Mouse (Mus musculus) c-Kit-positive CD71-negative TER-119-negative erythroid progenitor cells, embryonic 14.5 days (primary cell): Measurements from ENCODE around the gene Htr5a.
A peak's percentile ranks its signal among the peaks of the same experiment; 100 is the strongest.

ENCODE experiments used
- DNase-seq: peaks from one replicate; pipeline ENCODE4 v3.0.0-alpha.2; 2013; ENCODE audit warnings: low read depth

The Htr5a gene

DNA sequence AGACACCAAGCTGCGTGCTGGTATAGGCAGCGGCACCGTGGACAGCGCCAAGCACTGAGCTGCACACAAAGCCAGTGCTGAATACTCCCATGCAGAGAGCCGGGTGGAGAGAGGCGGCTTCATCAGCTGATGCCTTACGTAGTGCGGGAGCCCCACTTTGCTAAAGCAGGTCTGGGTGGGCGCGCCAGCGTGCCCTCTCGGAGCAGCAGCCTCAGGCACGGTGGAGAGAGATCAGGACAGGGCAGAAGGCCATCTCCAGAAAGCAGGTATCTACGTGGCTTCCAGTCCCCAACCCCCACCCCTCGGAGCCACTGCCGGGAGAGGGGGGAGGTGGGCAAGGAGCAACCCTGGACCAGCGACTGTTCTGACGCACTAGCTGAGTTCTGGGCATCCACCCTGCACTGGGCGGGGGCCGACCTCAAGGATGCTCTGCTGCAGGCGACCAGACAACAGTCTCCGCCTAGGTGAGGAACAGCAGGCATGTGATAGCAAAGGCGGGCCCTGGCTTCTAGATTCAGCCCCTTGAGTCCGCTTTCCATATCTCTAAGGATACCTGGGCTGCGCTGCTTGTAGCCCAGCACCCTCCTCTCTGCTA lies at the start of gene Htr5a:
Htr5a (plus strand) TSS at position 449 of the 595 bp plus-strand sequence.
- DNase-seq: no peak

- no peak for DNase-seq
Measured at GRCm38 (mm10) chr5:27792173-27792470, 49.8 kb upstream of the Htr5a start.

DNA sequence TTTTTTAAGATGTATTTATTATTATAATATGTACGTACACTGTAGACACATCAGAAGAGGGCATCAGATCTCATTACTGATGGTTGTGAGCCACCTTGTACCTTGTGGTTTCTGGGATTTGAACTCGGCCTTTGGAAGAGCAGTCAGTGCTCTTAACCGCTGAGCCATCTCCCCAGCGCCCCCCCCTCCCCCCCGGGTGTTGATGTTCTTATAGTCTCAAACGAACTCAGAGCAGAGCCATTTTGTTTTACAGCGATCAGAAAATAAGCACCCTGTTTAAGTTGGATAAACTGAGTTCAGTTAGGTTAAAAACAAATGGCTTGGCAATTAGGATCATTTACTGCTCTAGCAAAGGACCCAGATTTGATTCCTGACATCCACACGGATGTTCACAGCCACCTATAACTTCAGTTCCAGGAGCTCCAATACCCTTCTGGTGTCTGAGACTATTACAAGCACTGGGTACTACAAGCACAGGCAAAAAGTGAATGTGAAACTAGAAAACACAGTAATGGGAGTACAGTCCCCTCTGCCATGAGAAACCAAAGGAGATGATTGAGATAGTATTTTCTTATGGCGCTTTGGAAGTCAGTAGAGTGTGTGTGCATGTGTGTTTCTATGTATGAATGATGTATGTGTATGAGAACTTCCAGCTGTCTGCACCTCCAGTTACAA lies 49.3 kb upstream of the Htr5a start:
- no peak for DNase-seq

GRCm38 (mm10) chr5:27793923-27794322 lies 48.0 kb upstream of the Htr5a start:
- peak; percentile 62 for DNase-seq

GRCm38 (mm10) chr5:27814282-27814681 lies 27.7 kb upstream of the Htr5a start:
- no peak for DNase-seq

DNA sequence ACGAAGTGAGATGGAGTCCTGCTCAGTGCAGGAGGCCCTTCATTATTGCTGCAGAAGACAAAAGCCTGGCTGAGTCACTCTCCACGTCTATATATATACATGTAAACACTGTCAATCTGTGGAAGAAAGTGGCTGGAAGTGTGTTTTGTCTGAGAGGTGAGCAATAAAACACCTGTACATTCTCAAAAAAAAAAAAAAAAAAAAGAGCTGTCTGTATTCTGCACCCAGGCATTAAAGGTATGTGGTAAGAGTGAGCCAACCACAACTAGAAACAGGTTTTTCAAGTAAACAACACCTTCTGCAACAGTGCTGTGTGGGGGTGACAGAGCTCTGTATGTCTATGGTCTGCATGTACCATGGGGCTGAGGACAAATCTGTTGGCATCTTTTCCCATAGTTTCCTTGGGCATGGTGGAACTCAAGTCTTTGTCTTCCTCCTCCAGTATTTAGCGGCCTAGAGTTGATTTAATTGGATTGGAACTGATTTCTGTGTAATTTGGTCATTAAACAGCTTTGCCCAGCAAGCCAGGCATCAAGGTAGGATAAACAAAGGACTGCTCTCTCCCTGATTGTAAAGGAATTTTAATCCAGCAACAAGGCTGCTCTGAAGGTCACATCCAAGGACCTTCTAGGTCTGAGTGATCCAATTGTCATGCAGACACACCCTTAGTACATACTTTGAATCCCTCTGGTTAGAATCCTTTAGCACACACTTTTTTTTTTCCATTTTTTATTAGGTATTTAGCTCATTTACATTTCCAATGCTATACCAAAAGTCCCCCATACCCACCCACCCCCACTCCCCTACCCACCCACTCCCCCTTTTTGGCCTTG lies 22.9 kb upstream of the Htr5a start:
- DNase-seq: no peak

DNA sequence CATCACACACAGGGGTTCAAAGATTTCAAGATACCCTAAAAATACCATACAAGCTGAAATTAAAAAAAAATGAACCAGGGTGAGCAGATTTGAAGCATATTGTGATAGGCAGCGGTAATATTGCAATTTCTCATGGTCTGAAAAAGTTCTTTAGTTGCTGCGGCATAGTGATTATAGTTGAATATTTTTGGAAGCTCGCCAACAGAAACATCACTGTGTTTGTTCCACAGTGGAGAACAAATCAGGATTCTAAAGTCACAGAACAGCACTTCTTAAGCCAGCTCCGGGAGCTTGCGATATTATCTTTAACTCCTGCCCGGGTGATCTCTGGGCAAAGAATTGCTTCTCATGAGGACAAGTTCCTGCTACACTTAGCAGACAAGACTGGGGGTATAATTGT lies 20.8 kb upstream of the Htr5a start:
- DNase-seq: no peak

DNA sequence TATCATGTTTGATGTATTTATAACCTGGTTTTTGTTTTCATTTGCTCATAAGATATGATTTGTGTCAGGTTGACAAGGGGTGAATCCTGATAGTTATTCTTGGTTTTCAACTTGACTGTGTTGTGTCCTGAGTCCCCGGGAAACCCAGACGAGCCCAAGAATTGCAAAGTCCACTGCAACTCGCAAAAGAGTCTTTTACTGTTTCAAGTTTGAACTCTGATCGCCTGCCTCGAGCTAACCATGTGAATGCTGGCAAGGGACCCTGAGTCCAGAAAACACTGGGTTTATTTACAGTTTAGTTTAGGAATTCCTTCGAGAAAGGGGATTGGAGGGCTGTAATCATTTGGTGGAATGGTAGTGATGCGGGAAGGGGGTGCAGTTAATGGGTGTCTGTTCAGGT lies 14.0 kb upstream of the Htr5a start:
- no peak for DNase-seq

- no peak for DNase-seq
Measured at GRCm38 (mm10) chr5:27835096-27835495, 6.9 kb upstream of the Htr5a start.

DNA sequence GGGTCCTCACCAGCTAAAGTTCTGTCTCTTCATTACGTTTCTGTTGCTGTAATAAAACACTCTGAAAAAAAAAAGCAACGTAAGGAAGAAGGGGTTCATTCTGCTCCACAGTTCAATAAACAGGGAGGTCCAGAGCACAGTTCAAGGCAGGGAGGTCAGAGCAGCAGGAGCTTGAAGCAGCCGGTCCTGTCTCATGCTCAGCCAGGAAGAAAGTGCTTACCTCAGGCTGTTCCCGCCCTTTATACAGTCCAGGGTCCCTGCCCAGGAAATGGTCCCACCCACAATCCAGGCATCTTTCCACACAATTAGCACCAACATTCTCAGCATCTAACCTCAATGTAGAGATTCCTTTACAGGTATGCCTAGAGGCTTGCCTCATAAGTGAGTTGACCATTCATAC lies 3.9 kb upstream of the Htr5a start:
- no peak for DNase-seq

DNA sequence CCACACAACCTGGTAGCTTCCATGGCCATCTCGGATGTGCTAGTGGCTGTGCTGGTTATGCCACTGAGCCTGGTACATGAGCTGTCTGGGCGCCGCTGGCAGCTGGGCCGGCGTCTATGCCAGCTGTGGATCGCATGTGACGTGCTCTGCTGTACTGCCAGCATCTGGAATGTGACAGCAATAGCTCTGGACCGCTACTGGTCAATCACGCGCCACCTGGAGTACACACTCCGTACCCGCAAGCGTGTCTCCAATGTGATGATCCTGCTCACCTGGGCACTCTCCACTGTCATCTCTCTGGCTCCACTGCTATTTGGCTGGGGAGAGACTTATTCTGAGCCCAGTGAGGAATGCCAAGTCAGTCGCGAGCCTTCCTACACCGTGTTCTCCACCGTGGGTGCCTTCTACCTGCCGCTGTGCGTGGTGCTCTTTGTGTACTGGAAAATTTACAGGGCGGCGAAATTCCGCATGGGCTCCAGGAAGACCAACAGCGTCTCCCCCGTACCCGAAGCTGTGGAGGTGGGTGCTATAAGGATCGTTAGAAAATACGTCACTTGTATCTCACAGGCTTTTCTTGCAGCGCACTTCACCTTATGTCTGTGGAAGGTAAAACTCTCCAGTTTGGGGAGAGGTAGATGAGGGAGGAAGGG lies 847 bp downstream of the Htr5a start:
- no peak for DNase-seq

DNA sequence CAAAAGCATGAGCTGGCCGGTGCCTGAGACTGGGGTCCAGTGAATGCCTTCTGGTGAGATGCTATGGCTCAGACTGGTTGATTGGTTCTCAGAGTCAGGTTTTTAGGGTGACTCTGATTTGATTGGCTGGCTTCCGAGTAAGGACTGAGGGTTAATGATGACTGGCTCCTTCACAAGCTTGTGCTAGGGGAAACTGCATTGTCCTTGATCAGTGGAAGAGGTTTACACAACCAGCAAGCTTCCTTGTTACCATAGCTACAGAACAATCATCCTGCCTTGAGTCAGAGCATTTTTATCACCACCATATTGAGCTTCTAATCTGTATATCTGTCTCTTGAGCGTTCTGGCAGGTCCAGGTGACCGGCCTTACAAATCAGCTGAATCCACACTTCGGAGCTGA lies 5.0 kb downstream of the Htr5a start:
- DNase-seq: no peak

- peak; percentile 16 for DNase-seq
Measured at GRCm38 (mm10) chr5:27854290-27854689, 12.3 kb downstream of the Htr5a start.

DNA sequence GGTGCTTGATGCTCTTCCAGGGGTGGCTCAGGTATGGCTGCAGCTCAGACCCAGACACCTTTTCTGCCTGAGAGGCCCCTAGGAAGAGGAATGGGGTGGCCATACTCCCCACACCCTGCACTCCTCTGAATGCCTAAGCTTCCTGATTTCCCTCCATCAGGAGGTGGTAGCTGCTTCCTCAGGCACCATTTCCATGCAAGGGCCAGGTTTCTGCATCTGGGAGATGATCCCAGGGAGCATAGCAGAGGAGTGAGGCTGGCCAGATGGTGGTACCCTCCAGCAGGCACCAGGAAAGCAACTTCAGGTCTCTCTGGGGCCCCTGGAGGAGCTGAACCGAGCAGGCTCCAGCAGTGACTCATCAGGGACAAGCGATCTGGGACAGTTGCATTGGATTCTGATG lies 13.8 kb downstream of the Htr5a start:
- no peak for DNase-seq

- no peak for DNase-seq
Measured at GRCm38 (mm10) chr5:27873240-27874082, 31.5 kb downstream of the Htr5a start.

DNA sequence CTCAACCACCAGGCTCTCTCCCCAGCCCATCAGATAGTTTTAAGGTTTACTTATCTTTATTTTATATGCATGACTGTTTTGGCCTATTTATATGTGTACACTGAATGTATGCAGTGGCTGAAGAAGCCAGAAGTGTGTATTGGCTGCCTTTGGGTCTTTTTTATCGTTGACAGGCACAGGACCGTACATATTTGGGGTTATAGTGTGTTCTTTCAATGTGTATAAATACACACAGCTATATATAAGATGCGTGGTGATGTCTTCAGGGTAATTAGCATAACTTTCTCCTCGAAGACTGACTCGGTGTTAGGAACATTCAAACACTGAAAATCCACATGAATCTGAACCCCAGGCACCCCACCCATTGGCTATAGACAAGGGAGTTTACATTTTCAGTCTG lies 32.3 kb downstream of the Htr5a start:
- no peak for DNase-seq

DNA sequence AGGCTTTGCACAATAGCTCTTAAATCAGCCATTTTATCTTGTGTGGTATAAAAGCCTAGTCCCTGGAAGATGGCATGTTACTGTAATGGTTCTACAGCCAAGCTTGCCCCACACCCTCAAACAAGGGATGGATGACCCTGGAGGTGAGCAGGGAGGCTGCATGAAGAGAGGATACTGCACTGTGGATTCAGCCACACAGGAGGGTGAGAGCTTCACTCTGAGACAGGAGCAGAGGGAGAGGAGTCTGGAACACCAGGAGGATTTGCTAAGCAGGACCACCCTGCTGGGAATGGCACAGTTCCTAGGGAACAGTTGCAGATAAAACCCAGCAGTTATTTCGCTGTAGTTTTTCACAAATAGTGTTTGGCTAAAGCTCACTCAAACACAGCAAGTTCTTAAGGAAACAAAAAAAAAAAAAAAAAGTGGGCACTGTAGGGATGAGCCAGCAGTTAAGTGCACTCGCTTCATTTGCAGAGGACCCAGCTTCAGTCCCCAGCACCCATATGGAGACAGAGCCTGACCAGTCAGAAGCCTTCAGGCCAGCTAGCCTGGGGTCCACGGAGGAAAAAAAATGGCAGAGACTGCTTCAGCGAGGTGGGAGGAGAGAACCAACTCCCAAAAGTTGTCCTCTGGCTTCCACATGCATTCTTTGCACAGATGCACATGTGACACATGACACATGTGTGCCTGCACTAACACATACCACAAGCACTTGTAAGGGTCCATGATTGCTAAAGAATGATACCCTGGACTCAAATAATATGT lies 33.6 kb downstream of the Htr5a start:
- no peak for DNase-seq

DNA sequence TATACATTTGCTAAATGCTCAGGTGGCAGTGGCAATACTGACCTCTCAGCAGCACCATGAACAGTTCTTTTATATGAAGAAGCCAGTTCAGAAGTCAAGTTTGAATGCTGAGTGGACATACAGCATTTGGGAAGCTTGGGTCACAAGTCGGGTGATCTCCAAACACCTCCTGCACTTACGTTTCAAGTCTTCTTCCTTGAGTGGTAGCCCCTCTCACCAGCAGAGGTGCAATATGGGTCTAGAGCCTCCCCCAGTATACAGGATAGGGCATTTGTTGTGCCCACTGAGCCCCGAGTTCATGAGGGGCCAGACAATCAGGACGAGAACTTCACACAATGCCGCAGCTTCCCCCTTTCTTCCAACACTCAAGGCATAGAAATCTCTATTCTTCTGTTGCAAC lies 36.4 kb downstream of the Htr5a start:
- DNase-seq: no peak

DNA sequence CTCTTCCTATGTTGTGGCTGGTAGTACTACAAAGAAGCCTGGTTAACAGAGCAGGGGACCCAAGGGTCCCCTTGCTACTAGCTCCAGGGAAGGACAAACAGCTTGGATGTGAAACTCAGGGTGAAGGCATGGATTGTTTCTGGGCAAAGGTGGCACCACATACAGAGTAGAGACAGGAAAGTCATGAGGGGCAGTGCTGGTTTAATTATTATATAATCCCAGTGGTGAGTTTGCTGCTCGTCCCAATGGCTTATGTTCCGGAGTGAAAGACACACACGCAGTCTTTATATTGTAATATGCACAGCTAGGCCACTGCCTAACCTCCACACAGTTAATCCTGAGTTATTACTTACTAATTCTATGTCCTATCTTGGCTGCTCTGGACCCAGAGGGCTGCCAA lies 37.8 kb downstream of the Htr5a start:
- no peak for DNase-seq

DNA sequence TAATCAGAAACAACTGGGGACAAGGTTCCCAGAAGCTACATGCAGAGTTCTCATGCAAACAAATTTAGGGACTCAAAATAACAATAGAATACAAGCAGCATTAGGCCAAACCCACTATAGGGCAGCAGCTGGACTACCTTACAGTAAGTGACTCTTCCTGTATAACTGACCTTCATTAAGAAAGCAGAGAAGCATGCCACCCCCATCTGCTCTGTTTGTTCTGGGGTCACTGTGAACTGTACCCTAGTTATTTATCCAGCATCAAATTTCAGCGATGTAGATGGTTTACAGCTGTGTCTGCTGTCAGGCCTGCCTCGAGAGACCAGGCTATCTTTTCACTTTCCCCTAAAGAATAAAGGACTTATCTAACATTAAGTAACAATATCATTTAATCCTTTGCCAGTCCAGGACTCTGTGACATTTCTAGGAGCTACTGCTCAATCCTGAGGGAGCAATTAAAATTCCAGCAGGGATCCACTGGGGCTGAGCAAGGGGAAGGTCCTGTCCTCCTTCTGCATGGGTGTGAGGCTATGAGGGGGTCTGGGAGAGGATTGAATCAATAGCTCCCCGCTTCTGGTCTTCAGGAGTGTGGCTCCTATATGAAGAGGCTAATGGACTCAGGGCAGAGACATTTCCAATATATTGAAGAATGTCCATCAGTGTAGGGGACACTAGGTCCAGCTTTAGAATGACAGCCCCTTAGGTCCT lies 38.5 kb downstream of the Htr5a start:
- DNase-seq: no peak

DNA sequence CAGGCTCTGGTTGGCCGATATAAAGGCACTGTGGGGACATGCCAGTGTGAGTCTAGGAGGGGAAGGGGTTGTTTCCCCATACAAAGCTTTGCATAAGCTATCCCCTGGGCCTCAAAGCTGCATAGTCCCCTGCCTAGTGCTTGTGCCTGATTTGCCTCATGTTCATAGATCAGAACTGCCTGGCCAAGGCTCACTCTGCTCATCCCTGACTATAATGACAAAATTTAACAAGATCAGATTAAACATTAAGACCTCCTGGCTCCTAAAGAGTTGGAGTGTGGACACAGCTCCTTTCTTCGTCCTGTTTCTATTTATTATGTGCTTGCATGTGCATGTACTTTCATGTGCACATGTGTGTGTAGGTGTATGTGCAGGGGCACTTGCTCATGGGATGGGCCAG lies 39.3 kb downstream of the Htr5a start:
- no peak for DNase-seq
